Mouse (Mus musculus) adipose tissue, adult 10 weeks (tissue): ENCODE data around the gene Gm16513. TPM values are rescaled to one million over a fixed set of nuclear protein-coding genes. Genes with fewer than 3 reads are reported as not detected.

Experiments
- polyA plus RNA-seq: library from polyadenylated mRNA; stranded (reverse); fragments of 350-450 nt; fragmentation: Illumina TruSeq; extraction: RNeasy Lipid Tissue Mini Kit (QIAGEN cat#74804); gene quantifications from one replicate; pipeline ENCODE4 v1.2.3, GENCODE M21; 2014; ENCODE audit warnings: low read depth, low replicate concordance

The Gm16513 gene
- not detected for polyA plus RNA-seq

DNA sequence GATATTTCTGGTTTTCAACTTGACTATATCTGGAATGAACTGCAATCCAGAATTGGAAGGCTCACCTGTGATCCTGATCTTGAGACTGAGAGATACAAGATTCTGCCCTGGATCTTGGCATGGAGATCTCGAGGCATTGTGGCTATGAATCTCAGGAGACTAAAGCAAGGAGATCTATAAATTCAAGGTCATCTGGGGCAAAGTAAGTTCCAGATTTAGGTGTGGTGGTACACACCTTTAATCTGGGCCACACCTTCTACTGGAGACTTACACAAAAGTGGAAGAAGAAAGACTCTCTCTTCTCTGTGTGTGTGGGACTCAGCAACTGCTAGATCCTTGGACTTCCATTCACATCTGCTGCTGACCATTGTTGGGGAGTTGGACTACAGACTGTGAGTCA, at the start of gene Gm16513:
Gm16513 (plus strand) TSS at position 301 of the 400 bp plus-strand sequence.

Other genes starting within 250 kb of the Gm16513 start
- not detected for gene Gm6367, start 194.0 kb upstream of the Gm16513 start, polyA plus RNA-seq
- not detected for gene Gm7942, start 75.7 kb upstream of the Gm16513 start, polyA plus RNA-seq
- not detected for gene Gm10424, start 90.1 kb downstream of the Gm16513 start, polyA plus RNA-seq
- gene Gm3259, start 123.3 kb downstream of the Gm16513 start, polyA plus RNA-seq, result not detected